Mouse (Mus musculus): Measurements from ENCODE around the gene Ncf2.

The Ncf2 gene

DNA sequence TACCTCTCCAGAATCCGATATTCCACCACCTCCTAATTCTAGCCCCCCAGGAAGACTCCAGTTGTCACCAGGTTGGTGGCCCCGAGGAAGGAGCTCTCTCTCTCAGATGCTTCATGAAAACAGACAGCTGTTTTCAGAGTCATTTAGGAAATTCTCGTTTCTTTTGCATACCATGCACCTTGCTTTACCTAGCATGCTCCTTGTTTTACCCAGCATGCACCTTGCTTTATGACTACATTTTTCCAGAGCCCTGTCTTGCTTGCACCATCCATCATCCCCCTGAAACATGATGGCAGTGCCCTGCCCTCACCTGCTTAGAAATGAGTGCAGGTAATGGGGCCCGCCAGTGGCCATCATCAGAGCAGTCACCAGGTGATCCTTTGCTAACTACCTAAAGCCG is 31.6 kb downstream of the Ncf2 start:
- DNase-seq (ENCODE audit: low read depth, low spot score): no peak

DNA sequence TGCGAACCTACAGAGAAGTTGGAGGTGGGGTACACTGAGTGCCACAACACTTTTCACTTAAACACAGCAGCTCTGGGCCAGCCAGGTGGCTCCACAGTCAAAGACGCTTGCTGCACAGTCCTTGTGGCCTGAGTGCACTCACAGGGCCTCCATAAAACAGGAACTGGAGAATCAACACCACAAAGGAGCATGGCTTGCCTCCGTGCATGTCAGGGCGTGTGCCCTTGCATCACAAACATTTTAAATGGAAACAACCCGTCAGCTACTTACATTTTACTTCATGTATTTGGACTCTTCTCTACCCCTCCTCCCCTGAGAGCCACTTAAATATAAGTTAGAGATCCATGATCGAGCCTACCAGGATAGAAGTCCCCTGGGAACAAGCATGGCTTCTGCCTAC is 32.3 kb downstream of the Ncf2 start:
- peak; percentile 59 for DNase-seq (ENCODE audit: low read depth, low spot score)

DNA sequence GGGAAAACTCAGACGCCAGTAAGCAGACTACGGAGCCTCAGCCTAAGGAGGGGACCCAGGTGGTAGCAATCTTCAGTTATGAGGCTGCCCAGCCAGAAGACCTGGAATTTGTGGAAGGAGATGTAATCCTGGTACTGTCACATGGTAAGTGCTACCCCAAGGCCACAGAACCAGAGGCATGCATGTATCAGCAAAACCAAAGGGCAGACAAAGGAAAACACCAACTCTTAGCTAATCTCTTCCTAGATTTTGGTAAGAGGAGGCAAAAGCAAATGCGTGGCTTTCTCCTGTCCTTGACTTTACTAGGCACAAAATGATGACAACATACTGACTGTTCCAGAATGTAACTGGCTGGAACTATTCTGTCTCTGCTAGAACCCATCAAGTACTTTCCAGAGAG is 35.1 kb downstream of the Ncf2 start:
- DNase-seq (ENCODE audit: low read depth, low spot score): no peak

DNA sequence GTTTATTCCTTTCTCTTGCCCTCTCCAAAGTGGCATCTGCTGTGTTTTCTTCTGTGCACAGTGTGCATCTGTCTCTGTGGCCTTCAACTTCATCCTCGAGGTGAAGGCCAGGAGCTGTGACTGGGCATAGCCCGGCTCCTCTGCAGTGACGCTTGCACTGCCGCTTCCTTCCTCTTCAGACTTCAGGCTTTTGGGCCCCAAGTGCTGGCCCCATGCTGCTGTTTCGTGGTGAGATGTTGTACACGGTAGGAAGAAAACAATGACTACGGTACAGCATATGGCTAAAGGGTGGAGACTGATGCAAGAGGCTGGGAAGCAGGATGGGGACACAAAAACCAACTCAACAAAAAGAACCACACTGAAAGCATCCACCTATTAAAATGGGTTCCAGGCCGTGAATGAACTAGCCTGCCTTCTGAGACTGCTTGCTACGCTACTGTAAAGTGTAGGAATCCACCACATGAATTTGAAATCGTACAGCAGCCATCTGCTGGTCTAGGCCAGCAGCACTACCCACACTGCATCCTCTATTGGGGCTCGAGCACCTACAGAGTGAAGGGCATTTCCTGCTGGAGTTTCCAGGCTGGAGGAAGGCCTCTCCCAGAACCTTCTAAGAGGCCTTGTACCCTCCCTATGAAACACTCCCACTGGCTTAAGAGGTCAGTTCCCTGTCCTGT is 38.2 kb downstream of the Ncf2 start:
- no peak for DNase-seq (ENCODE audit: low read depth, low spot score)

DNA sequence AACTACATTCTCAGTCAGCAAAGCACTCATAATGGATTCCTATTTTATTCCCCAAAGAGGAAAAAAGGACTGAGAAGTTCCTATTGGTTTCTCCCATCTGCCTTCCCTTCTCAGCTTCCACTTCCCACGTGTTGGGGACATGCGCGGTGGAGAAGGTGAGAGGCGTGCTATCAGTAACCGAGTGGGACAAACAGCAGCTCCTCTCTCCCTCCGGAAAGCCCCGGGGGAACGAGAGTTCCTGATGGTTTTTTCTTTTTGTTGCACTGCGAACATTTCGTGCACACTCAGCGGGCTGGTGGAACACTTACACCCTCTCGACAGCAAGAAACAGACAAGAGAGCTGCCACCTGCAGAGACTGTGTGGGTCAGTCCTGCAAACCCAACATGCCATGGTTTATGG is 38.8 kb downstream of the Ncf2 start:
- DNase-seq (ENCODE audit: low read depth, low spot score): no peak

DNA sequence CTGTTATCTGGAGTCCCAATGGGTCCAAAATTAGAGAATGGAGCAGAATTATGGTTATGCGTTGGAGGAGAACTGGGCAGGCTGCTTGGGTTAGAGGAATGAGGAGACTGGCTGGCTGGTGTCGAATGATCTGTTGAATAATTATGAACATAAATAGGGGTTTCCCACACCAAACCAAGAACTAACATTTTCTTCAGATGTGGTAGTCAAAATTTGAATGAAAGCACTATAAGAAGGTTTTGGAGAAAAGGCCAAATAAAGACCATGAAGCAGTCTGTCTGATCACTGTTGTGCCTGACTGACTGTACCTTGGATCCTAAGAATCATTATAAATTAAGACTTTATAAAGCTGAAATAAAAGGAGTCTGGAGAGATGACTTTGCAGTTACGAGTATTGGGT is 40.3 kb downstream of the Ncf2 start:
- DNase-seq (ENCODE audit: low read depth, low spot score): no peak

DNA sequence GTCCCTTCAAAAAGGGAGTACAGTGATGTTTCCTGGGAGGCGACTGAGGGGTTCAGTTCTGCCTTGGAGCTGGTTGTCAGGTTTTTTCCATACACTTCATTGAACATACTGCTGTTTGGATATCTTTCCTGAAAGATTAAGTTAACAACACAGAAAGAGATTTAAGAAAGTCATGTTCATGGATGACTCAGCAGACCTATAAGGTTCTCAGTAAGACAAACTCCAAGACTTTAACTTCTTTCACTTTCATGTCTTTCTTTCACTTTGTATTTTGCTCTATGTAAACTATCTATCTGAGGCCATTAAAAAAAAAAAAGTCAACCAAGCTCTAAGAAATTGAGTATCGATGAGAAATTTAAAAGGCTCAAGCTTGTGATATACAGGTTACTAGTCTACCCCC is 41.1 kb downstream of the Ncf2 start:
- no peak for DNase-seq (ENCODE audit: low read depth, low spot score)

DNA sequence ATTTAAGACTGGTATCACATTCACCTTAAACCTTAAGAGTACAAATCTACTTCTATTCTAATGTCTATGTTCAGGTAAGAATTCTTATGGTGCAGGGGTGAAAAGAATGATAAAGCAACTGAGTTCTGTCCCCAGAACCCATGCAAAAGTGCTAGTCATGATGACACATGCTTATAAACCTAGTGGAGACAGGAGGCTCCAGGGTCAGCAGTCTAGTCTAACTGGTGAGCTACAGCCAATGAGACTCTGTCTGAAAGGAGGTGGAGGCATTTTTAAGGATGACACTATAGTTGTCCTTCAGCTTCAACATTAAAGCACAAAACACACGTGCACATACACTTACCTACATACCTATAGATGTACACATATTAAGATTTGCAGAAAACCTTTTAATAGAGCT is 44.6 kb downstream of the Ncf2 start:
- no peak for DNase-seq (ENCODE audit: low read depth, low spot score)

DNA sequence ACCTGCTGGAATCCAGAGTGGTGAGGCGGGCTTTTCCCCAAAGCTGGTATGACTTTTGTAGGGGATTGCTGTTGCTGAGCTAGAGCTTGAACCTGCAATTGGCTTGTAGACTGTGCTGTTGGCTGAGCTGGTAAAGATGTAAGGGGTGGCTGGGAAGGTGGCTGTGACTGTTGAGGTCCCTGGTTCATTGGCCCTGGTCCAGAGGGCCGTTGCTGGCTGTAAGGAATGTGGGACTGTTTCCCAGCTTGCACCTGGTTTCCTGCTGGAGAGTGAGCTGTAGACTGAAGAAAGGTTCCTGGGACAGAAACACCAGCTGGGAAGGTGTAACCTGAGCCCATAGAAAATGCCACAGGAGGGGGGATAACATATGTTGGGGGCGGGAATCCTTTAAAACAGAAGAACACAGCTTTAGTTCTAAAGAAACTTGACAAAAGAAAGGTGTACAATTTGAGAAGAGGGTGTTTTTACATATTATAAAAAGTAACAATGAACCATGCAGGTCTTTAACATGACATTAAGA is 45.3 kb downstream of the Ncf2 start:
- no peak for DNase-seq (ENCODE audit: low read depth, low spot score)

DNA sequence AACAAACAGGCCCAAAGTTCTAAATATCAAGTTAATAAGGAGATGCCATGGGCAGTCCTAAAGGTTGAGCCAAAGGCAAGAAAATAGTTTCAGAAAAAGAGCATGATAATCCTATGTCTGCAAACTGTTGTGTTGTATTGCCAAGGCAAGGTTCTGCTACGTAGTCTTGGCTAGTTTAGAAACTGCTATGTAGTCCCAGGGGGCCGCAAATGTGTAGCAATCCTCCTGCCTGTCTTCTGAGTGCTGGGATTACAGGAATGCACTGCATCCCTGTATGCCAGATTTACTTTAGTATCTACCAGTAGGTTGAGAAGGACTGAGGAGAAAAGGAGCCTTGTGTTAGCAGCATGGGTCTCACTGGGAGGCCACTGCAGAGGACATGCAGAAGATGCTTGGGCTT is 46.9 kb downstream of the Ncf2 start:
- DNase-seq (ENCODE audit: low read depth, low spot score): no peak

DNA sequence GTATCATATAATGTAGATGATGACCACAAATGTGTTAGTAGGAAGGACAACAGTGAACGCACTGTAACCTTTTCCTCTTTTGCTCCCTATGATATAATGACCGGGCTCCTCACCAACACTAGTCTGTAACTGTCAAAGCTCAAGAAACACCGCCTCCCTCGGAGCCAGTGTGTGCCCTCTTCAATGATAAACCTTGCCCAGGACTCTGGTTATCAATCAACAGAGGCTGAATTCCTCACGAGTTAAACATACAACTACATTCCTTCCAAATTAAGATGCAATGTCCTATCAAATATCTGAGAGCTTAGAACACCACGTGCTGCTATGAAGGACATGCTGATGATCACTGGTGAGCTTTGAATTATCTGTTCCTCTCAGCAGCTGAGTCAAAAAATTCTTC is 69.9 kb downstream of the Ncf2 start:
- no peak for DNase-seq (ENCODE audit: low read depth, low spot score)

DNA sequence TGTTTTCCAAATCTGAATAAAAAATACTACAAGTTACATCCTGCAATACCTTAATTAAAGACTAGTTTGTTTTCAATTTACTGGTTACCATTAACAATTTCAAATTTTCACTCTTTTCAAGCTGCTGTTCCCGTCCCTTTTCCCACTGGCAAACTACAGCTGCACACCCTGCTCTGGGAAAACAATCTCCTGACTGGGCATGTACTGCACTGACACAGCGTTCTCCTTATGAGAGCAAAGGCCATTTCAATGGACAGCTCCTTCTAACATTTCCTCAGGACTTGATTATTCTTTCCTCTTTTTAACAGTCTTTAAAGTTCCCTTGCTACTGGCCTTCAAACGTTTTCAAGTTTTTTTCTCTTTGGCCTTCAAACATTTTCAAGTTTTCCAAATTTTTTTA is 71.0 kb downstream of the Ncf2 start:
- no peak for DNase-seq (ENCODE audit: low read depth, low spot score)
